Mouse (Mus musculus) stomach, postnatal 0 days (tissue): ENCODE results near the gene Efcab7. TPM values are rescaled to one million over a fixed set of nuclear protein-coding genes. Genes with fewer than 3 reads are reported as not detected.

Source experiments
- ATAC-seq: fragments of 200-750 bp; cut with Nextera tagmentation; 2 replicates; pipeline ENCODE4 v1.8.0; 2017; ENCODE audit not compliant: low FRiP score, low TSS enrichment
- DNase-seq: peaks from one replicate; pipeline ENCODE4 v3.0.0-alpha.2; 2016; ENCODE audit warnings: low spot score
- H3K27ac ChIP-seq: fragments of 300-500 bp; sonication (generic); replicated peaks from 2 replicates; pipeline ENCODE4 v1.5.1; 2014; ENCODE audit warnings: mild to moderate bottlenecking, control low read depth
- H3K27me3 ChIP-seq: fragments of 300-500 bp; sonication (generic); 2 replicates; pipeline ENCODE4 v1.6.1; 2014; ENCODE audit warnings: low read length; ENCODE audit not compliant: control insufficient read depth, insufficient read depth
- H3K36me3 ChIP-seq: fragments of 300-500 bp; sonication (generic); 2 replicates; pipeline ENCODE4 v1.6.1; 2014; ENCODE audit warnings: low read length, mixed read lengths; ENCODE audit not compliant: control insufficient read depth, insufficient read depth
- H3K4me1 ChIP-seq: fragments of 300-500 bp; sonication (generic); replicated peaks from 2 replicates; pipeline ENCODE4 v1.6.1; 2014; ENCODE audit warnings: antibody characterized with exemption; ENCODE audit not compliant: control insufficient read depth, insufficient read depth
- H3K4me2 ChIP-seq: fragments of 300-500 bp; sonication (generic); replicated peaks from 2 replicates; pipeline ENCODE4 v1.6.1; 2014; ENCODE audit warnings: low read depth, mild to moderate bottlenecking, control low read depth, moderate library complexity
- H3K4me3 ChIP-seq: fragments of 300-500 bp; sonication (generic); 2 replicates; pipeline ENCODE4 v1.5.1; 2014; ENCODE audit warnings: low read depth, low read length, control low read depth
- H3K9ac ChIP-seq: fragments of 300-500 bp; sonication (generic); 2 replicates; pipeline ENCODE4 v1.6.1; 2014; ENCODE audit warnings: mild to moderate bottlenecking, low read length, control low read depth, mixed read lengths
- H3K9me3 ChIP-seq: fragments of 300-500 bp; sonication (generic); 2 replicates; pipeline ENCODE4 v1.6.1; 2016; ENCODE audit warnings: low read length; ENCODE audit not compliant: control insufficient read depth
- CTCF ChIP-seq: IDR thresholded peaks from 2 replicates; pipeline ENCODE4 v1.5.1; 2016; ENCODE audit warnings: antibody characterized with exemption, low read depth, mild to moderate bottlenecking, moderate library complexity
- EP300 ChIP-seq: optimal IDR thresholded peaks from 2 replicates; pipeline ENCODE3; 2016; ENCODE audit warnings: antibody characterized with exemption
- WGBS: fragments of 180-500 bp; shearing (Covaris S2); extraction: QIAGEN DNeasy Blood & Tissue Kit; methylation state at CpG from one replicate; pipeline ENCODE4 v1.1.7; 2014; 5-methylcytosine and 5-hydroxymethylcytosine counted together
- polyA plus RNA-seq: library from polyadenylated mRNA; unstranded; fragments of >200 nt; fragmentation: Nextera tagmentation; extraction: Ambion mirVana; gene quantifications from 2 replicates; pipeline ENCODE4 v1.2.1, GENCODE M21; 2015

Gene Efcab7
- polyA plus RNA-seq, 1 experiment from 2014 or later: 9.5 TPM

- Histone ChIP-seq H3K9ac (no peak overlapping the region), H3K36me3 (no peaks in the 10 kb centered on the region), H3K4me1 (no peaks in the 10 kb centered on the region), H3K9me3 (no peaks in the 10 kb centered on the region), H3K27me3 (no peaks in the 10 kb centered on the region), H3K4me2 (no peak overlapping the region), H3K27ac (no peak overlapping the region), H3K4me3 (no peak overlapping the region)
- TF ChIP-seq EP300: no peak
- TF ChIP-seq CTCF: peak; percentile 77
- ATAC-seq (no peak), DNase-seq (no peak)
Measured at GRCm38 (mm10) chr4:99881882-99882281, 52.9 kb downstream of the Efcab7 start.

GRCm38 (mm10) chr4:99882405-99882804 lies 53.4 kb downstream of the Efcab7 start:
- H3K36me3 ChIP-seq: no peaks in the 10 kb centered on the region

GRCm38 (mm10) chr4:99913894-99914451 lies 85.0 kb downstream of the Efcab7 start:
- Histone ChIP-seq H3K36me3 (no peaks in the 10 kb centered on the region), H3K4me1 (no peaks in the 10 kb centered on the region), H3K27me3 (no peaks in the 10 kb centered on the region), H3K4me2 (no peak overlapping the region), H3K4me3 (no peak overlapping the region), H3K27ac (no peak overlapping the region), H3K9ac (no peak overlapping the region), H3K9me3 (no peaks in the 10 kb centered on the region)
- 70% methylated on average over 4 of the region's 4 CpGs for WGBS
- DNase-seq (no peak), ATAC-seq (no peak)
- TF ChIP-seq CTCF (peak; percentile 81), EP300 (no peak)

More at GRCm38 (mm10) chr4:99882405-99882804, 53.4 kb downstream of the Efcab7 start:
- TF ChIP-seq CTCF (no peak), EP300 (no peak)
- Histone ChIP-seq H3K4me2 (no peak overlapping the region), H3K9ac (no peak overlapping the region), H3K4me3 (no peak overlapping the region), H3K4me1 (no peaks in the 10 kb centered on the region), H3K27ac (no peak overlapping the region), H3K9me3 (no peaks in the 10 kb centered on the region), H3K27me3 (no peaks in the 10 kb centered on the region)
- ATAC-seq (no peak), DNase-seq (no peak)

- DNase-seq: no peak
- H3K4me2 ChIP-seq: no peak overlapping the region
- peaks cover 4% of the 10 kb centered on the region for H3K4me1 ChIP-seq
- H3K36me3 ChIP-seq: no peaks in the 10 kb centered on the region
- H3K9ac ChIP-seq: no peak overlapping the region
- no peaks in the 10 kb centered on the region for H3K9me3 ChIP-seq
- no peak for ATAC-seq
- TF ChIP-seq EP300 (no peak), CTCF (no peak)
- no peak overlapping the region for H3K27ac ChIP-seq
- no peak overlapping the region for H3K4me3 ChIP-seq
- 80% methylated on average over 4 of the region's 4 CpGs for WGBS
- H3K27me3 ChIP-seq: no peaks in the 10 kb centered on the region
Measured at GRCm38 (mm10) chr4:99926380-99926779, 97.4 kb downstream of the Efcab7 start.

DNA sequence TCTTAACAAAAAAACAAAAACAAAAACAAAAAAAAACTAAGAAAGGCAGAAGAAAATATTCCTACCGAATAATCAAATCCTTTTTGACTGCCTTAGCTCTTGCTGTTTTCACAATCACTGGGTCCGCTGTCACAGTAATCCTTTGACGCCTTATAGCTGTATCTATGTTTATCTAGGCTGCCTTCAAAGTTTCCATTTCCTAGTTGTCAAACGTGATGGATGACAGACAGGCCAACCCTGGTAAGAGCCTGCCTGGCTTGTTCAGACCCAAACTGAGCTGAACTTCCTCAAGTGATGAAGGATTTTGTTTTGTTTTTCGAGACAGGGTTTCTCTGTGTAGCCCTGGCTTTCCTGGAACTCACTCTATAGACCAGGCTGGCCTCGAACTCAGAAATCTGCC lies 99.5 kb downstream of the Efcab7 start:
- Histone ChIP-seq H3K4me3 (no peak overlapping the region), H3K27me3 (no peaks in the 10 kb centered on the region), H3K27ac (no peak overlapping the region), H3K9ac (no peak overlapping the region), H3K4me2 (no peak overlapping the region), H3K9me3 (no peaks in the 10 kb centered on the region), H3K36me3 (no peaks in the 10 kb centered on the region), H3K4me1 (peaks cover 7% of the 10 kb centered on the region)
- no peak for DNase-seq
- no peak for ATAC-seq
- 27% methylated on average over 6 of the region's 6 CpGs for WGBS
- no peak for TF ChIP-seq EP300
- no peak for TF ChIP-seq CTCF

GRCm38 (mm10) chr4:99929149-99929612 lies 100.2 kb downstream of the Efcab7 start, which contains the start of gene Pgm1:
Gene Pgm1 (plus strand): TSS chr4:99929414.
- H3K27me3 ChIP-seq: no peaks in the 10 kb centered on the region
- TF ChIP-seq EP300 (no peak), CTCF (no peak)
- DNase-seq (peak; percentile 89), ATAC-seq (peak; percentile 89)
- H3K9ac ChIP-seq: peak within 1 kb of the TSS; percentile 75
- peak within 1 kb of the TSS; percentile 93 for H3K4me2 ChIP-seq
- H3K4me1 ChIP-seq: peaks cover 7% of the 10 kb centered on the region
- H3K36me3 ChIP-seq: no peaks in the 10 kb centered on the region
- H3K27ac ChIP-seq: peak within 1 kb of the TSS; percentile 88
- no peaks in the 10 kb centered on the region for H3K9me3 ChIP-seq
- H3K4me3 ChIP-seq: peak within 1 kb of the TSS; percentile 66
- 3% methylated on average over 23 of the region's 23 CpGs for WGBS
